Mouse (Mus musculus) brain, adult 10 weeks (tissue): Measurements from ENCODE around the gene Pcbd2. TPM values are rescaled to one million over a fixed set of nuclear protein-coding genes. Genes with fewer than 3 reads are reported as not detected.

Experiments
- polyA plus RNA-seq: library from polyadenylated mRNA; stranded (reverse); fragments of 350-450 nt; fragmentation: Illumina TruSeq; extraction: RNeasy Lipid Tissue Mini Kit (QIAGEN cat#74804); gene quantifications from one replicate; pipeline ENCODE4 v1.2.3, GENCODE M21; 2015; ENCODE audit warnings: low read depth, low replicate concordance

Gene Pcbd2
- polyA plus RNA-seq, result 23.8 TPM

GRCm38 (mm10) chr13:55727120-55727838 lies at the start of gene Pcbd2:
Pcbd2 (plus strand) TSS chr13:55727368.

GRCm38 (mm10) chr13:55692535-55693242 lies 34.5 kb upstream of the Pcbd2 start, which contains the start of gene B230219D22Rik:
B230219D22Rik (plus strand) TSS chr13:55693124.

GRCm38 (mm10) chr13:55714501-55715166 lies 12.5 kb upstream of the Pcbd2 start, which contains the start of gene Txndc15:
Txndc15 (plus strand) TSS chr13:55714650.

GRCm38 (mm10) chr13:55784268-55784667 lies 57.1 kb downstream of the Pcbd2 start, which contains the start of gene Catsper3:
Catsper3 (plus strand) TSS chr13:55784568.

Other genes starting within 250 kb of the Pcbd2 start
- 189 TPM for gene Dbn1, start 239.3 kb upstream of the Pcbd2 start, polyA plus RNA-seq
- 92.5 TPM for gene Pdlim7, start 213.7 kb upstream of the Pcbd2 start, polyA plus RNA-seq
- 8.0 TPM for gene Dok3, start 198.1 kb upstream of the Pcbd2 start, polyA plus RNA-seq
- 43.8 TPM for gene Ddx41, start 190.7 kb upstream of the Pcbd2 start, polyA plus RNA-seq
- gene Fam193b, start 156.2 kb upstream of the Pcbd2 start, polyA plus RNA-seq, result 79.9 TPM
- 143 TPM for gene Tmed9, start 153.6 kb upstream of the Pcbd2 start, polyA plus RNA-seq
- 31.1 TPM for gene B4galt7, start 127.5 kb upstream of the Pcbd2 start, polyA plus RNA-seq
- gene Caml, start 104.4 kb upstream of the Pcbd2 start, polyA plus RNA-seq, result 65.9 TPM
- 36.4 TPM for gene Ddx46, start 92.3 kb upstream of the Pcbd2 start, polyA plus RNA-seq
- 88.0 TPM for gene B230219D22Rik, start 34.2 kb upstream of the Pcbd2 start, polyA plus RNA-seq
- gene Txndc15, start 12.7 kb upstream of the Pcbd2 start, polyA plus RNA-seq, result 102 TPM
- not detected for gene Catsper3, start 57.2 kb downstream of the Pcbd2 start, polyA plus RNA-seq
- not detected for gene Pitx1, start 108.8 kb downstream of the Pcbd2 start, polyA plus RNA-seq